Mouse (Mus musculus) kidney, postnatal 10 days (tissue): ENCODE measurements around the gene Nme9.

Experiments
- DNase-seq: peaks from one replicate; pipeline ENCODE4 v3.0.0; 2021; ENCODE audit warnings: mixed read lengths

Gene Nme9

GRCm38 (mm10) chr9:99485144-99485543 is 33.9 kb downstream of the Nme9 start:
- DNase-seq, result no peak

GRCm38 (mm10) chr9:99487126-99487695 is 35.9 kb downstream of the Nme9 start:
- DNase-seq, result no peak

GRCm38 (mm10) chr9:99487841-99488240 is 36.6 kb downstream of the Nme9 start:
- no peak for DNase-seq

GRCm38 (mm10) chr9:99491050-99491449 is 39.8 kb downstream of the Nme9 start:
- DNase-seq, result no peak

DNA sequence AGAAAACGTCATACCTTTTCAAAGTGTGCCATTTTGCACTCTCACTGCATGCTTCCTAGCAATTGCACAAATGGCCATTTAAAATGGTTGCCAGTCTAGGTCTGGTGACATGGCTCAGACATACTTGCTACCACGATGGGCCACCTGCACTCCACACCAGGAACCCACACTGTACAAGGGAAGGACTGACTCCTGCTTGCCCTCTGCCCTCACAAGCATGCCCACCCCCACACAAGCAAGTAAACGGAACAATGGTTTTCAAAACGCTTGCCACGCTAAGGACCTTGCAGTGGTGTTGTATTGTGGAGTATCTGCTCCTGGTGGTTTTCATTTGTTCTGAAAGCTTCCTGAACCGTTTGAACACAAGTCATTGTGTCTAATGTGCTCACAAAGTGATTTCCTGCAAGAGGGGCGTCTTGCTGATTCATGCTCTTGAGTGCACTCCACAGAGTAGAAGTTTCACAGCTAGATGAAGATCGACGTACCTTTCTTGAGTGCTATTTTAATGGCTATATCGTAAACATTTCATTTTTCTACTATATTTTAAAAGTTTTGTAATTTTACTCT is 41.4 kb downstream of the Nme9 start:
- no peak for DNase-seq

DNA sequence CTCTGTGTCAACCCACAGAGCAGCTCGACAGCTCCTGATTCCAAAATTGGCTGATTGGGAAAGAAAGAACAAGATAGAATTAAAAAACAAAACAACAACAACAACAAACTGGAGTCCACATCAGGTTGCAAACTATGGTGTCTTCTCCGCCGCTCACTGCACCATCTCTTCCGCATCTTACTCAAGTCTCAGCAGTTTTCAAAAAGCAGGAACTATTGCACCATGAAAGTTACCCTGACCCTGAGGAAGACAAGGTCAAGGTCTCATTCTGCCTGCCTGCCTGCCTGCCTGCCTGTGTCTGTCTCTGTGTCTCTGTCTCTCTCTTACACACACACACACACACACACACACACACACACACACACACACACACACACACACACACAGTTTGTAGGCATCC is 48.1 kb downstream of the Nme9 start:
- no peak for DNase-seq

- no peak for DNase-seq
These were observed 54.6 kb downstream of the Nme9 start for GRCm38 (mm10) chr9:99505875-99506274.
